Mouse (Mus musculus) R1 (cell line): ENCODE data around the gene Vcp.
"Not testable (repeated sequence)": the region's sequence is repeated elsewhere in the genome, so short reads cannot be mapped to it uniquely, and the experiment has no call there.

ENCODE experiments used
- DNase-seq: peaks from one replicate; pipeline ENCODE4 v3.0.0-alpha.2; 2018; ENCODE audit warnings: low read depth, low spot score

The Vcp gene

DNA sequence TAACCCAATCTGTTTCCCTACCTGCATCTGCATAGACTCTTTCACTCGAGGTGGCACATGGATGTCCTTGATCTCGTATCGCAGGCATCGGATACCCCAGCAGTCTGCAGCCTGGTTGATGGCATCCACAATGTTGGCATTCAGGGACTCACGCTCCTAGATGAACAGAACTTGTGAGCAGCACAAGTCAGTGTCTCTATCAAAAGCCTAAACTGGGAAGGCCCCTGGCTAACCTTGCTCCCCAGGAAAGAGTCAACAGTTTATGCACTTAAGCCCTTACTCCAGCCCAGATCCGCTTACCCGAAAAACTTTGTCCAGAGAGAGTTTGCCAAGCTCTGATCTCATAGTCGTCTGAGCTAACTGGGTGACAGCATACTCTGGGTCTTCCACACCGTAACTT, 29.4 kb upstream of the Vcp start:
- DNase-seq: no peak

DNA sequence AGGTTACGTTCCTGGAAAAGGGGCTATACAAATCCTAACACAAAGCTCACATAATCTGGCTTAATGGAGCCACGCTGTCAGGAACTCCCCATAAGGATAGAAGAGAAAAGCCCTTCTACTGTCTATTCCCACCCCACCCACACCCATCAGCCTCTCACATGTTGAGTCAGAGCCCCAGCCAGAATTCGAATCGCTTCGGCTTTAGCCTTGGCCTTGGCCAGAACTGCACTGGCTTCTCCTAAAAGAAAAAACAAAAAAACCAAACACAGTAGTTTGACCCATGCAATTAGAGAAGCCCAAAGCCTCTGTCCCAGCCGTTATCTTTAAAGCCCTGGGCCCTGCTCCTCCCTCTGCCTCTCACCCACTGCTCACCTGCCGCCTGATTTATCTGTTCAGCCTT, 28.8 kb upstream of the Vcp start:
- no peak for DNase-seq

DNA sequence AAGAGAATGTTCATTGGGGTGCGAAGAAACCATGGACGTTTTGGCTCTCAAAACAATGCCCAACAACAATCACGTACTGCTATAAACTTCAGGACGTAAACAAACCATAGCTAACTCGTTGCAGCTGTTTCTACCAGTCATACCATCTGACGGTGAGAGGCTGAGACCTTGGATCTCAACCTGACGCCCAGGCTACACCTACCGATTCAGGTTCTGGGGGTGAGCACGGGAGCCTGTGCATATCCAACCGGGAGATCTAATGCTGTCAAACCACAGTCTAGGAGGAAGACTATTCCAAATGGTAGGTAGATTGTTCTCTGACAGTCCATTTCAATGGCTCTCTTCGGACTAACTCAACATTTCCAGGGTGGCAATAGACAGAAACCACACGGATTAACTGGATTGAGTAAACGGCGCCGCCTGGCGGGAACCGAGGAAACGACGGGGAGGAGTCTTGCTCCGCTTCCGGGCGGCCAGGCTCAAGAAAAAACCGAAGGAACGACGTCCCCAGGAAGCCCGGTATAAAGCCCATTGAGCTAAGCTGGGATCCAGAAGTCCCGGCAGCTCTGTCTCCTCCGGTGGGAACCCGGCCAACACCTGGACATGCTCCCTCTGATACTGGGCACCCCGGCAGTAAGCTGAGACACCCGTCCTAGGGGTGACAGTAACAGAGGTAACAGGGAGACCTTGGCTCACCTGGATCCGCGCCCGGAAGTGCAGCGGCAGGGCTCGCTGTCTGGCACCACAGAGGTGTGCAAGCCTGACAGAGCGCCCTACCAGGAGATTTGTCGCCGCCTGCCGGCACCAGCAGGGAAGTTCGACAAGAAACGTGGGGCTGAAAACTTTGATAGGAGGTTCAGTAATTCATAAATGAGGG, 25.0 kb upstream of the Vcp start, which contains the start of gene Pigo:
Pigo (minus strand) TSS at position 736 of the 877 bp plus-strand sequence.
- DNase-seq: peak; percentile 96

DNA sequence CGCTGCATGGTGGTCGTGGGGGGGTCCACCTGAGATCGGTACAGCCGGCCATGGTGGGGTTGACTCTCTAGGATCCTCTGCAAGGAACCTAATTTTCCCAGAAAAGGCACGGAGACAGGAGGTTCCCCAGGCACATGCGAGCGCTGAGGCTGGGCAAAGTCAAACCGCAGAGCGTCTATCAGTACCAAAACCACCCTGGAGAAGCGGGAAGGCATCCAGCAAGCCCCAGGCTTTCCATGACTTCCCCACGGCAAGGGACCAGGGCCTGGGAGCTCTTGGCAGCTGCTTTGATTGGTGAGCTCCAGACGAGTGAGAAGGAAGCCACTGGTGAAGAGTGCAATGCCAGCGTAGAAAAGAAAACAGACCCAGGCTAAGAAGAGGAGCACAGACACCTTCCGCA, 24.4 kb upstream of the Vcp start:
- no peak for DNase-seq

DNA sequence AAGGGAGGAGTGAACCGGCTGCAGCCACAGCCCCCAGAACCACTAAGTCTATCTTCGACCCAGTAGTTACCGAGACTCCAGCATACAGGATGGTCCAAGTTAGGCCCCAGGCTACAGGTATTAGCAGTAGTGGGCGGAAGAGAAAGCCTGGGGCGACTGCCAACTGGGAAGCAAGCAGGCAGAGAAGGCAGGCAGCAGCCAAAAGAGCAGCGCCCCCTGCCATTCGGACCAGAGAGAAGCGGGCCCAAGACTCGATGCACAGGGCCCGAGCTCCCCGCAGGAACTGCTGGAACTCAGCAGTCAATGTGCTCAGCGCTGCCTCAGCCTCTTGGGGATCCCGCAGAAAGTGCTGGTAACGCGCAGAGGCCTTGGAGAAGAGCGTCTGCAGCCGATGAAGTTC, 21.0 kb upstream of the Vcp start:
- DNase-seq: peak; percentile 75

DNA sequence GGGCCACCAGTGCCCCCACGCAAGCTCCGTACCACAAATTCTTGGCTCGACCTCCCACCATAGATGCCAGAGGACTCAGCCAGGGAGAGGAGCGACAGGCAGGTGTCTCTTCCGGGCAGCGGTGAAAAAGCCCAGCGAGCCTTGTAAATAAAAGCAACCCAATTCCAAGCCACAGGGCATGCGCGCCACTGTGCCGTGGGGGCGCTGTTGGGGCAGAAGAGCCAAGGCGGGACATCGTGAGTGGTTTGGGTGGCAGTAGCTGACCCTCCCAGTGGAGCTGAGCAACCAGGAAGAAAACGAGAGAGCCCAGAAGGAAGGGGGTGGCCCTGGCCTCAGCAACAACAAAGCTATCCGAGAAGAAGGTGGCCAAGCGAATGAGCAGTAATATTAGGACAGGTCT, 20.6 kb upstream of the Vcp start:
- peak; percentile 59 for DNase-seq

DNA sequence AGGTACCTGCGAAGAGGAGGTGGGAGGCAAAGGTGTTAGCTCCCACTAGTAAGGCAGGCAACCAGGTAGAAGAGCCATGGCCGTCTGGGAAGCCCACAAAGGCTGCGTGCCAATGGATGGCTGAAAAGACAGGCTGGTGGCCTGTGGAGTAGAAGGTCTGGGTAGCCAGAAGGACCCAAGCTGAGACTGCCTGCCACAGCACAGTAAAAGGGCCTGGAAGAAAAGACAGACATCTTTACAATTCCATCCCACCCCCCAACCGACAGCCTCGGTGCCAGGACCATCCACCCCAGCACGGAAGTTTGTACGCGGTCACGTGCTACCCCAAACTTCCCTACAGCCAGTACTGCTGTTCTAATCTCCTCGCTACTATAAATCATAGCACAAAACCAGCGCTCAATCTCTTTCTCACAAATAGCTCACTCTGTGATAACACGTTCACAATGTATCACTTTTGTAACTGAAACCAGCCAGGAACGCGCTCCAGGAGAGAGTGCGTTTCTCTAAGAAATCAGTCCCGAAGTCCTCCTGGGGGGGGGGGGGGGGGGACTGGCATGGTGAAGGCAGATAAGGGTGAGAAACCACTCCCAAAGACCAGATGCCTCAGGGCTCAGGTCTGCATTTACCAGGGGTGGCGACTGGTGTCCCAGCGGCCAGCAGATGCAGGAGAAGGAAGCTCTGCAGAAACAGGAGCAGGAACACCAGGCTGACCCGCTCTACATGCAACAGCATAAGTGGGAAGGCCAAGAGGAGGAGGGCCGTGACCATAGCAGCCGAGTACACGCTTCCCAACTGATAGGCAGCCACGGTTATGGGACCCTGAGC, 19.5 kb upstream of the Vcp start:
- DNase-seq: no peak

DNA sequence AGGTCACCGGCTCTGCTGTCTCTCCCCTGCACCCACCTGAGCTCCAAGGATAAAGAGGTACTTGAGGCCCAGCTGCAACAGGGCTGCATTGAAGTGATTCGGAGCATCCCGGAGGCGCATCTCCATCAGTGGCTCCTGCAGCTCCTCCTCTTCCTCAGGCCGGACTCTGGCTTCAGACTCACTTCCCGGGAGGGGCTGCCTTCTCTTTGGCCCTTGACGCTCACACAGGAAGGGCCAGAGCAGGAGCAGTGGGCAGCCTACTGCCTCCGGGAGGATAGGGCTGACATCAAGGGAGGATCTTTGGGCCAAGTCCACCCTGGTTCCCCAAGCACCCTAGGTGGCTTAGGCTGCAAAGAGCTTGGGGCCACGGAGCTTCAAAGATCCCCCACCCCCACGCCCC, 18.9 kb upstream of the Vcp start:
- no peak for DNase-seq

DNA sequence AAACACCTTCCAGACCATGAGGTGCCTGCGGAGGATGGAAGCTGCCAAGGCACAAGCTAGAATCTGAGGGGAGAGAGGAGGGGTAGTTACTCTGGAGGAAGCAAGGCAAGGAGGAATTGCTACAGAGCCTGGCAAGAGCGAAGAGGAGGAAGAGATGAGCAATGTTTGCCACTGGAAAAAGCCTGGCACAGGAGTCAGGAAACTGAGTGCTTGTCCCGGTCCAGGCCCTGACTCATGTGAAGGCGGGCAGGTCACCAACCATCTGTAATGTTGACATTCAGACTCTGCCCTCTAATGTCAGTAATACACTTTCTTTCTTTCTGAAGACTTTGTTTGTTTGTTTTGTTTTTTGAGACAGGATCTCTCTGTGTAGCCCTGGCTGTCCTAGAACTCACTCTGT, 17.8 kb upstream of the Vcp start:
- no peak for DNase-seq

DNA sequence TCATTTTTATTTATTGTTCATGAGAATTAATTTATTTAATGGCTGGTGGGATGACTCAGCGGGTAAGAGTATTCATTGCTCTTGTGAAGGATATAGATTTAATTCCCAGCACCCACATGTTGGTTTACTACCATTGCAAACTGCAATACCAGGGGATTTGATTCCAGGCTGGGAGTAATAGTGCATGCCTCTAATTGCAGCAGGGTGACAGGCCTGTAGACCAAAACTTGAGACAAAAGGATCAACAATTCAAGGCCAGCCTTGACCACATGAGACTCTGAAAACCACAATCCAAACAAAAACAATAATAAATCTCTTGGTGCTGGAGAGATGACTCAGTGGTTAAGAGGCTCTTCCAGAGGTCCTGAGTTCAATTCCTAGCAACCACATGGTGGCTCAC, 11.8 kb upstream of the Vcp start:
- no peak for DNase-seq

DNA sequence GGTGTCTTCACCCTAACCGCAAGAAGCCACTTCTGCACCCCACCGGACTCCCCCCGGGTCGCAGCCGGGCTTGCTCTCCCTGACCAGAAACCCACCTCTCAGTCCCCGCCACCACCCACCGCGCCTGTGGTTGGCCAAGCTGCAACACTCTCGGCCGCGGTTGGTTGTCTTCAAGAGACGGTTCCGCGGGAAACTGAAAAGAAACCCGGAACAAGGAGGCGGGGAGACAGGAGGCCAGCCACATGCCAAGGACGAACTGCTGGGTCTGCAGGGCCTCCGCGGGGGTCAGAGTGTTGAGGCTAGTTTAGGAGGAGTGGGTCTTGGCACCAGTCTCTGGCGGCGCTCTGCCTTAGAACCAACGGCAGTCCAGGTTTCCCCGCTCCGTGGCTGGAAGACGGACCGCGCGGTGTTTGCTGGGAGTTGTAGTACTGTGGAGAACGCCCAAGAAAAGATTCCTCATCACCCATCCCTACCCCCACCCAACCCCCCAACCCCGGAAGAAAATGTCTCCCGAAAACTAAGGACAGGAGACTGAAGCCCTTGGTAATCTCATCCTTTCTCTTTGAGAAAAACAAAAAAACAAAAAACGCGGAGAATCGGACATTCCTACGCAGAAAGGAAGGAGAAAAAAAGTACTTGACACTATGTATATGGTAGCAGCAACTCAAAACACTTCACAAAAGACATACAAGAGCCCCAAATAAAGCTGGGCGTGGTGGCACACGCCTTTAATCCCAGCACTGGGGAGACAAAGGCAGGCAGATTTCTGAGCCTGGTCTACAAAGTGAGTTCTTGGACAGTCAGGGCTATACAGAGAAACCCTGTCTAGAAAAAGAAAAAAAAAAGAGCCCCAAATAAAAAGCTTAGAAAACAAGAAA, 10.1 kb upstream of the Vcp start, which contains the start of gene Fancg:
Fancg (minus strand) TSS at position 346 of the 878 bp plus-strand sequence.
- DNase-seq: peak; percentile 93

DNA sequence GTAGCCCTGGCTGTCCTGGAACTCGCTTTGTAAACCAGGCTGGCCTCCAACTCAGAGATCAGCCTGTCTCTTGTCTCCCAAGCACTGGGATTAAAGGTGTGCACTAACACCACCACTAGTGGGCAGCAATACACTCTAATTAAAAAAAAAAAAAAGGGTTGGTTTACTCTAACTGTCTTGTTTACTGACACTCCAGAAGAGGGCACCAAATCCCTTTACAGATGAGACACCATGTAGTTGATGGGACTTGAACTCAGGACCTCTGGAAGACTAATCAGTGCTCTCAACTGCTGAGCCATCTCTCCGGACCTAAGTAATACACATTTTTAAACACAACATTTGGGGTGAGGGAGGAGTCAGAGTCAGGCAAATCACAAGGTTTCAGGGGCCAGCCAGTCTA, 5.5 kb upstream of the Vcp start:
- peak; percentile 87 for DNase-seq

DNA sequence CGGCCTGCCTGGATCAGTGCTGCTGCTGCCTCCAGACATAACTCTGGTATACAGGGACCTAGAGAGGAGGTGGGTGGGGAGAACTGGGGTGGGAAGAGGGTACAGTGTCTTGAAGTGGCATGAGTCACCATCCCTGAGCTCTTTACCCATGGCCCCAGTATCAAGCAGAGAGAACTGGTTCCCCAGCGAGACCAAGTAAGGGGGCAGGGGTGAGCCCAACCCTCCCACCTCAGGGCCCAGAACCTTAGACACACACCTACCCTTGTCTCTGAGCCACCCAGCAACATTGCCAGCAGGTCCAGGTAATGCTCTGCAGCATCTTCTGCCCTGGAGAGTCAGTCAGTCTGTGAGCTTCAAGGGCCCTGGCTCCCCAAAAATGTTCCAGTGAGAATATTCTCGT, 4.6 kb upstream of the Vcp start:
- DNase-seq: no peak

DNA sequence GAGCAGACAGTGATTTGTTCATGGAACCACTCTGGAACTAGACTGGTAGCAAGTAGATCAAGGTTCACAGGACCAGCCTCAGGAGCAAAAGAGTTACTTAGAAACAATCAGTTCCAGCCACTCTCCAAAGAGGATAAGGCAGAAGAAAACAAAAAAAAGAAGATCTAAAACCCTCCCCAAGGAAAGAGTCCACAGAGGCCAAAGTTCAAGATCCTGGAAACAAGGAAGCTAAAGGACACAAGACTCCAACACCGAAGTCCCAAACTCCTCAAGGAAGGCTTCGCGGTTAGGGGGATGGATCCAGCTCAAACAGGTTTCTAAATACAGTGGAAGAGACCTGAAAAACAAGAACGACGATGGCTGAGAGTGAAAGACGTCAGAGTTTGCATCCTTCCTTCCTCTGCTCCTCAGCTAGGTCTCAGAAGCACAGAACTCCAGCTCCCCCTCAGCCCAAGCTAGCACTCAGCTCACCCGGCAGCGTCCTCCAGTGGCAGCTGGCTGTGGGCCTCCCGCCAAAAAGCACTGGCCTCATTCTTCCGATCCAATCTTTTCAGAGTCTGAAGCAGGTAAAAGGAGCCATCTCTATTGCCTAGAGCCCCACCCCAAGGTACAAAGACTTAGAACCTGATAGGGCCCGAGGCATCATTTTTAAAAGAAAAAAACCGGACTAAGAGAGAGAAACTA, 2.6 kb upstream of the Vcp start:
- no peak for DNase-seq

DNA sequence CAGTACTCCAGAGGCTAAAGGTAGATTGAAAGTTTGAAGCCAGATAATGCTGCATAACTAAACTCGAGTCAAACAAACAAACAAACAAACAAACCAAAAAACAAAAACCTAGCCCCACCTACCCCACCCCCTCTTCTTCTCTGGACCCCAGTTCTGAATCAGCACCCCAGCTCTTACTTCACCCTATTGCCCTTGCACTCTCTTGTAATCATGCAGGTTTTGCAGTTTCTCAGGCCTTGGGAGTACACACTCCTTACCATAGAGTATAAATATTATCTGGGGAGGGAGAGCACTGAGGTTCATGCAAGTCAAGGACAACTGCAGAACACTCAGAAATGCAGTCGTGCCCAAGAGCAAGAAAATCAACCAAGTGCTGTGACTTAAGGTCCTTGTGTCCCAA, 965 bp upstream of the Vcp start:
- no peak for DNase-seq

DNA sequence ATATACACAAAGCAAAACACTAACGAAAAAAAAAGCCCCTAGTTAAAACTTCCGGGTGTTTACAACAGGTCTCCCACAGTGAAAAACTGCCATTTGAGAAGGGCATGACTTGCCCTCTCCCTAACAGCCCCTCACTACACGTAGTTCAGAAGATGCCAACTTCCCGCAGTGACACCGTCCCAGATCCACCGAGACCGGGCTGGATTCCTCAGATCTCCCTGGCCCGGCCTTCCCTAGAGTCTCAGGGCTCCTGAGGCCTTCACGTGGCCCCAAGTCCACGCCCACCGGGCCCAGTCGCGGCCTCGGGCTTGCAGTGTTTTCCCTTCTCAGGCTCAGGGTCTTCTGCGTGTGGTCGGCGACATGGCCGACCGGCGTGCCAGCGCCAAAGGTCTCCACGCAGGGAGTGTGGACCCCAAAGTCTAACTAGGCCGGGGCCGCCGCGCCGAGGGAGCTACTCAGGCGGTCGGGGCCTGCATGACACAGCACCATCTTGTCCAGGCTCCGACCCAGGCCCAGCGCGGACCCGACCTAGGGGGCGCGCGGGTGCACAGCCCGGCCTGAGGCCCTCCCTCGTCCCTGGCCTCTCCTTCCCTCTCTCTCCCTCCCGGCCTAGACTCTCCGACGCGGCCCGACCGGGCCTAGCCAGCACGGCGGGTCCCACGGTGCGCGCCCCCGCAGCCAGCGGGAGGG, 711 bp downstream of the Vcp start:
- DNase-seq: peak; percentile 90

DNA sequence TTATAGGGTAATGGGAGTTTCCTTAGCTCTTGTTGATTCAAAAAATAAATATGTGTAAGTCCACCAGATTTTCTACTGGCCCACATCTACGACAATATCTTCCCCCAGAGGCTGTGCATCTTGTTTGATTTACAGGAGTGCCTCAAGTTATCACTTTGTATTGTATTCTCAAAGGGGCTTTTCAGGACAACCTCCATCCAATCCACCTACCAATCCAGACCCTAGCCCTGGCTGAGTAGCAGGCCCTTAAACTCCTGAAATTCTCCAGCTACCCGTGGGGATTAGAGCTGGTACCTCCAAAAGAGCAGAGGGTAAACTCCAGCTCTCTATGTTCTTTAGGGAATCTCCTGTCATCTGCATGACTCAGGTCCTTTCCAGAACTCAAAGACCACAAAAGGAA, 2.3 kb downstream of the Vcp start:
- DNase-seq: no peak

DNA sequence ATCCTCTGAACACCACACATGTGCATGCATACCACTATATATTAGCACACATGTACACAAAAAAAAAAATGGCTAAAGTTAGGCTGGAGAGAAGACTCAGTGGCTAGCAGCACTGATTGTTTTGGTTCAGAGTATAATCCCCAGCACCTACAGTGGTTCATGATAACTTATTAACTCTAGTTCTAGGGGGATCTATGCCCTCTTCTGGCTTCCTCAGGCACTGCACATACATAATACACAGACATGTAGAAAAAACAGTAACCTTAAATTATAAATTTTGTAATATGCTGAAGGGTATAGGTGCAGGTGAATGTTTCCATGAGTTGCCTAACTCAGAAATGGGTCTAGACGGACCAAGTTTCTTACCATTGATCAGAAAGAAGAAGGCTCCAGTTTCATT, 12.0 kb downstream of the Vcp start:
- DNase-seq: no peak

DNA sequence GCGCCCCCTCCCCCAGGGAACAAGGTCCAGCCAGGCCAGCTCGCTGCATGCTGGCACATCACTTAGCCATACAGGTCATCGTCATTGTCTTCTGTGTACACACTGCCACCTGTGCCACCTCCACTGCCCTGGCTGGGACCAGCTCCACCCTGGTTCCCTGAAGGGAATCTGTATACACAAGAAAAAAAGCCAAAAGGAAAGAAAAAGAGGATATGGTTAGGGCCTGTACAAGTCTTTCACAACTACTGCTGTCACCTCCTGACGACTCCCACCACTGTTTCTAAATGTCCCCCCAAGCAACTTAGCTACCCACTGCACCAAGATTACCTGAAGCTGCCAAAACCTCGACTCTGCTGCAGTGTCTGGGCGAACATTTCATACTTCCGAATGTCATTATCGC, 19.8 kb downstream of the Vcp start:
- not testable (repeated sequence) for DNase-seq

DNA sequence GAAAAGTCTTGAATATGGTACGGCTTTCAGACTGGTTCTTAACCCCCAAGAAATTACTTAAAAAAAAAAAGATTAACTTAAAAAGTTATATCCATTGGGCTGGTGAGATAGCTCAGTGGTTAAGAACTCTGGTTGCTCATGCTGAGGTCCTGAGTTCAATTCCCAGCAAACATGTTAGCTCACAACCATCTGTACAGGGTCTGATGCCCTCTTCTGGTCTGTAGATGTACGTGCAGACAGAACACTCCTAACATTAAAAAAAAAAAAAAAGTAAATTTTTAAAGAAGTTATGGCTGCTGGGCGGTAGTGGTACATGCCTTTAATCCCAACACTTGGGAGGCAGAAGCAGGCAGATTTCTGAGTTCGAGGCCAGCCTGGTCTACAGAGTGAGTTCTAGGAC, 22.2 kb downstream of the Vcp start:
- peak; percentile 64 for DNase-seq

DNA sequence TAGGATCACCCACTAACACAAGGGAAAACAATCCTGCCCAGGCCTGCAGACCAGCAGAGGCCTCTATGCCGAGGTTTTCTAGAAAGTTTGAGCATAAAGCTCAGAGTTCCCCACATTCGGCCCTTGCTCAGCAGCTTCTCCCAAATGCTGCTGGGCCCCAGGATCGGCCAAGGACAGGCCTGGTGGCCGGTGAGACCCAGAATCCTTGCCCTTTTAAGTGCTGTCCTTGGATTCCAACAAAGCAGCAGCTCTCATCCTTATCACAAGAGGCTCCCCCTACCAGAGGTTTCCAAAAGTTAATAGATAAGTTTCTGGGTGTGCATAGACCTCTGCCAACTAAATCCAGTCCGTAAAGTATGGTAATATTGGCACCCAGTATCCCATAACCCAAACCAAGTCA, 26.4 kb downstream of the Vcp start:
- no peak for DNase-seq
